Mouse (Mus musculus): ENCODE data around the gene D6Ertd527e. TPM values are rescaled to one million over a fixed set of nuclear protein-coding genes. Genes with fewer than 3 reads are reported as not detected.

Gene D6Ertd527e
- polyA plus RNA-seq, 1 experiment from 2014 or later: not detected

- Histone ChIP-seq H3K9ac (replicated peaks) (no peak overlapping the region), H3K4me2 (ENCODE audit: low read depth, low read length) (no peak overlapping the region), H3K4me1 (ENCODE audit: insufficient read depth) (peaks cover 3% of the 10 kb centered on the region; the same call in 1 of the 2 replicates), H3K27ac (ENCODE audit: low read depth) (no peak overlapping the region), H3K4me3 (ENCODE audit: low read depth, low read length) (no peak overlapping the region), H3K36me3 (replicated peaks; ENCODE audit: insufficient read depth, low read length) (no peaks in the 10 kb centered on the region), H3K27me3 (ENCODE audit: insufficient read depth, low read length) (no peaks in the 10 kb centered on the region), H3K9me3 (ENCODE audit: low read length) (no peaks in the 10 kb centered on the region)
- WGBS (ENCODE audit: insufficient replicate concordance): 19% methylated on average over 4 of the region's 4 CpGs
- DNase-seq (no peak), ATAC-seq (no peak)
- TF ChIP-seq EP300 (IDR thresholded peaks at IDR 0.05; ENCODE audit: low read depth) (no peak), CTCF (IDR thresholded peaks at IDR 0.05; ENCODE audit: low read depth) (no peak)
Observed at GRCm38 (mm10) chr6:87101955-87102353, 2.6 kb upstream of the D6Ertd527e start.

GRCm38 (mm10) chr6:87102421-87102911 lies 2.1 kb upstream of the D6Ertd527e start:
- Histone ChIP-seq H3K4me2 (ENCODE audit: low read depth, low read length) (no peak overlapping the region), H3K36me3 (replicated peaks; ENCODE audit: insufficient read depth, low read length) (no peaks in the 10 kb centered on the region), H3K27ac (ENCODE audit: low read depth) (no peak overlapping the region), H3K9ac (replicated peaks) (no peak overlapping the region), H3K4me3 (ENCODE audit: low read depth, low read length) (no peak overlapping the region), H3K4me1 (ENCODE audit: insufficient read depth) (peaks cover 3% of the 10 kb centered on the region; the same call in 1 of the 2 replicates), H3K9me3 (ENCODE audit: low read length) (no peaks in the 10 kb centered on the region), H3K27me3 (ENCODE audit: insufficient read depth, low read length) (no peaks in the 10 kb centered on the region)
- no peak for TF ChIP-seq EP300 (IDR thresholded peaks at IDR 0.05; ENCODE audit: low read depth)
- no peak for TF ChIP-seq CTCF (IDR thresholded peaks at IDR 0.05; ENCODE audit: low read depth)
- ATAC-seq (no peak), DNase-seq (no peak)
- WGBS (ENCODE audit: insufficient replicate concordance): 45% methylated on average over 7 of the region's 7 CpGs

GRCm38 (mm10) chr6:87103314-87103713 lies 1.2 kb upstream of the D6Ertd527e start:
- peaks cover 3% of the 10 kb centered on the region; the same call in 1 of the 2 replicates for H3K4me1 ChIP-seq (ENCODE audit: insufficient read depth)
- TF ChIP-seq EP300 (IDR thresholded peaks at IDR 0.05; ENCODE audit: low read depth) (no peak), CTCF (IDR thresholded peaks at IDR 0.05; ENCODE audit: low read depth) (no peak)
- no peak overlapping the region for H3K27ac ChIP-seq (ENCODE audit: low read depth)
- H3K27me3 ChIP-seq (ENCODE audit: insufficient read depth, low read length): no peaks in the 10 kb centered on the region
- DNase-seq: no peak
- WGBS (ENCODE audit: insufficient replicate concordance): 94% methylated on average over 1 of the region's 1 CpGs
- H3K4me2 ChIP-seq (ENCODE audit: low read depth, low read length): no peak overlapping the region
- no peaks in the 10 kb centered on the region for H3K36me3 ChIP-seq (replicated peaks; ENCODE audit: insufficient read depth, low read length)
- H3K9me3 ChIP-seq (ENCODE audit: low read length): no peaks in the 10 kb centered on the region
- no peak overlapping the region for H3K9ac ChIP-seq (replicated peaks)
- H3K4me3 ChIP-seq (ENCODE audit: low read depth, low read length): no peak overlapping the region
- ATAC-seq: no peak

- ATAC-seq (no peak), DNase-seq (no peak)
- no peak overlapping the region for H3K4me3 ChIP-seq (ENCODE audit: low read depth, low read length)
- H3K27me3 ChIP-seq (ENCODE audit: insufficient read depth, low read length): no peaks in the 10 kb centered on the region
- no peak overlapping the region for H3K9ac ChIP-seq (replicated peaks)
- no peak overlapping the region for H3K4me2 ChIP-seq (ENCODE audit: low read depth, low read length)
- TF ChIP-seq CTCF (IDR thresholded peaks at IDR 0.05; ENCODE audit: low read depth) (no peak), EP300 (IDR thresholded peaks at IDR 0.05; ENCODE audit: low read depth) (no peak)
- WGBS (ENCODE audit: insufficient replicate concordance): 88% methylated on average over 1 of the region's 1 CpGs
- H3K4me1 ChIP-seq (ENCODE audit: insufficient read depth): no peaks in the 10 kb centered on the region
- H3K36me3 ChIP-seq (replicated peaks; ENCODE audit: insufficient read depth, low read length): no peaks in the 10 kb centered on the region
- no peaks in the 10 kb centered on the region for H3K9me3 ChIP-seq (ENCODE audit: low read length)
- H3K27ac ChIP-seq (ENCODE audit: low read depth): no peak overlapping the region
Observed at GRCm38 (mm10) chr6:87111493-87111892, 6.9 kb downstream of the D6Ertd527e start.

DNA sequence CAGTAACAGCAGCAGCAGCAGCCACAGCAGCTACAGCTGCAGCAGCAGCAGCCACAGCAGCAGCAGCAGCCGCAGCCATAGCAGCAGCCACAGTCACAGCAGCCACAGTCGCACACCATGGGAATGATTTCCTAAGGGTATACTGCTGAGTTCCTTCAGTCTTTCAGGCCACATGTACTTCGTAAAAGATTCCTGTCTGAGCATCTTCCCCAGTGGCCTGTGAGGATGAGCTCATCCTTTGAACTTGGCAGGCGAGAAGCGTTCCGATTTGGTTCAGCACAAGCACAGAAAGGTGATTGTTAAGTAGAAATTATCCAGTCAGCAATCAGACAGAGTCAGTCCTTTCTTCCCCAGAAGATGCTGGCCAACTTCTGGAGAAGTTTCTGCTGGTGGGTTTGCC lies 7.6 kb downstream of the D6Ertd527e start:
- no peak overlapping the region for H3K9ac ChIP-seq (replicated peaks)
- DNase-seq (no peak), ATAC-seq (no peak)
- no peak overlapping the region for H3K4me3 ChIP-seq (ENCODE audit: low read depth, low read length)
- TF ChIP-seq CTCF (IDR thresholded peaks at IDR 0.05; ENCODE audit: low read depth): no peak
- H3K27me3 ChIP-seq (ENCODE audit: insufficient read depth, low read length): no peaks in the 10 kb centered on the region
- no peak overlapping the region for H3K27ac ChIP-seq (ENCODE audit: low read depth)
- no peak overlapping the region for H3K4me2 ChIP-seq (ENCODE audit: low read depth, low read length)
- WGBS (ENCODE audit: insufficient replicate concordance): 89% methylated on average over 6 of the region's 6 CpGs
- no peaks in the 10 kb centered on the region for H3K4me1 ChIP-seq (ENCODE audit: insufficient read depth)
- H3K36me3 ChIP-seq (replicated peaks; ENCODE audit: insufficient read depth, low read length): no peaks in the 10 kb centered on the region
- no peaks in the 10 kb centered on the region for H3K9me3 ChIP-seq (ENCODE audit: low read length)

DNA sequence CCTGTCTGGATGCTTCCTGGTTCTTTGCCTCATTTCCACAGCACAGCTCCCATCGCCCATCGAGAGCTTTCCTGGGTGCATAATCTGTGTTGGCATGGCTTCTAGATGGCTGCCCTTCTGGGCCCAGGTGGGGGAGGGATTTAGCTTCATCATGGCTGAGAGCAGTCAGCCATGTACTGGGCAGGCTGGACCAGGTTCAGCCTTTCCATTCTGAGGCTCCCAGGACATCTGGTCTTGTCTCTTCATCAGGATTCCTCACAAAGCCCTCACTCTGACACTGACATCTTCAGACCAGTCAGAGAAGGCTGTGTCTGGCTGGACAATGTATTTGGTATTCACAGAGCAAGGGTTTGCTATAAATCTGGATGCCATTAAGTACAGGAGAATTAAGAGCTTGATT lies 11.4 kb downstream of the D6Ertd527e start:
- no peak overlapping the region for H3K9ac ChIP-seq (replicated peaks)
- TF ChIP-seq CTCF (IDR thresholded peaks at IDR 0.05; ENCODE audit: low read depth): no peak
- TF ChIP-seq EP300 (IDR thresholded peaks at IDR 0.05; ENCODE audit: low read depth): no peak
- 94% methylated on average over 2 of the region's 2 CpGs for WGBS (ENCODE audit: insufficient replicate concordance)
- no peak overlapping the region for H3K4me2 ChIP-seq (ENCODE audit: low read depth, low read length)
- no peak overlapping the region for H3K27ac ChIP-seq (ENCODE audit: low read depth)
- ATAC-seq (no peak), DNase-seq (no peak)
- no peaks in the 10 kb centered on the region for H3K9me3 ChIP-seq (ENCODE audit: low read length)
- no peaks in the 10 kb centered on the region for H3K36me3 ChIP-seq (replicated peaks; ENCODE audit: insufficient read depth, low read length)
- no peaks in the 10 kb centered on the region for H3K27me3 ChIP-seq (ENCODE audit: insufficient read depth, low read length)
- H3K4me3 ChIP-seq (ENCODE audit: low read depth, low read length): no peak overlapping the region
- H3K4me1 ChIP-seq (ENCODE audit: insufficient read depth): peaks cover 5% of the 10 kb centered on the region

DNA sequence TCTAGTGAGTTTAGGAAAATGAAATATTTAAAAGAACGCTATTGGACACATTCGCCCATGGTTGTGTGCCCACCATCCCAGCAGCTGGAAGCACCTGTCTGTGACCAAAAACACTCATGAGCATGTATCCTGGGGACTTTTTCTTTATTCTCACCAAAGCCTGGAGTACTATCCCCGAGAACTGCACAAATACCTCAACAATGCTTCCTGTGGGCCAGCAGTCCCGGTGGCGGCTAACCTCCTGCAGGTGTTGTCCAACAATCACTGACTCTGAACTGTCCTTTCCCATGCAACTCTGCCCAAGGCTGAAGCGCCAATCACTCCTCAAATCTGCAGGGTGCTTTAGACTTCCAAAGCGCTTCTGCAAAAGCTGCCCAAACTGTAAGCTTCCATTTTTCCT lies 12.1 kb downstream of the D6Ertd527e start:
- no peaks in the 10 kb centered on the region for H3K27me3 ChIP-seq (ENCODE audit: insufficient read depth, low read length)
- H3K4me1 ChIP-seq (ENCODE audit: insufficient read depth): peaks cover 5% of the 10 kb centered on the region

More for the DNA sequence above, 12.1 kb downstream of the D6Ertd527e start:
- H3K27ac ChIP-seq (ENCODE audit: low read depth): no peak overlapping the region
- 77% methylated on average over 7 of the region's 7 CpGs for WGBS (ENCODE audit: insufficient replicate concordance)
- no peak overlapping the region for H3K4me3 ChIP-seq (ENCODE audit: low read depth, low read length)
- no peak for DNase-seq
- ATAC-seq: no peak
- no peaks in the 10 kb centered on the region for H3K9me3 ChIP-seq (ENCODE audit: low read length)
- TF ChIP-seq EP300 (IDR thresholded peaks at IDR 0.05; ENCODE audit: low read depth): no peak
- H3K36me3 ChIP-seq (replicated peaks; ENCODE audit: insufficient read depth, low read length): no peaks in the 10 kb centered on the region
- H3K9ac ChIP-seq (replicated peaks): no peak overlapping the region
- no peak overlapping the region for H3K4me2 ChIP-seq (ENCODE audit: low read depth, low read length)

Measured in liver, postnatal 0 days (tissue).